ENCODE assay signal across 16 mouse cellular contexts in genomic region chr19:33167528-33168264, GRCm38 (mm10).
DNase-seq lines count a peak whose midpoint lies in the region; ATAC-seq and TF ChIP-seq lines count a peak whose summit lies in the region.
"Had no signal": no experiment of that assay in that cellular context is flagged by ENCODE, and none has a peak within 500 bp of the region (broad histone marks: within the 10 kb centered on the region; RNA-seq: fewer than 3 reads in every experiment).

No protein-coding gene starts in this region.

- H3K27me3 ChIP-seq in kidney, adult 2 months (replicated peaks; ENCODE audit: control insufficient read depth, insufficient read depth, low read length) = no peaks in the 10 kb centered on the region
- peaks cover 6% of the 10 kb centered on the region for H3K27me3 ChIP-seq in embryonic facial prominence, embryonic 13.5 days
- no peaks in the 10 kb centered on the region for H3K27me3 ChIP-seq in kidney, embryonic 14.5 days (ENCODE audit: control insufficient read depth, insufficient read depth, low read length)
- no peaks in the 10 kb centered on the region for H3K27me3 ChIP-seq in liver, embryonic 16.5 days (ENCODE audit: control insufficient read depth, insufficient read depth, low read depth, low read length)
- no peaks in the 10 kb centered on the region for H3K27me3 ChIP-seq in midbrain, embryonic 10.5 days (ENCODE audit: low read depth, poor library complexity, severe bottlenecking)
- H3K27me3 ChIP-seq: embryonic facial prominence, embryonic 12.5 days; hindbrain, embryonic 15.5 days had no signal

- H3K9me3 ChIP-seq in embryonic facial prominence, embryonic 13.5 days = no peaks in the 10 kb centered on the region
- no peaks in the 10 kb centered on the region for H3K9me3 ChIP-seq in kidney, embryonic 14.5 days (ENCODE audit: control insufficient read depth, low read length)
- H3K9me3 ChIP-seq in liver, embryonic 16.5 days (replicated peaks; ENCODE audit: control insufficient read depth, low read length) = no peaks in the 10 kb centered on the region
- H3K9me3 ChIP-seq in midbrain, embryonic 10.5 days (replicated peaks) = no peaks in the 10 kb centered on the region
- H3K9me3 ChIP-seq: embryonic facial prominence, embryonic 12.5 days; hindbrain, embryonic 15.5 days had no signal

- H3K4me3 ChIP-seq in kidney, adult 2 months (ENCODE audit: insufficient read depth, low read depth, low read length) = no peak overlapping the region
- no peak overlapping the region for H3K4me3 ChIP-seq in embryonic facial prominence, embryonic 13.5 days
- no peak overlapping the region for H3K4me3 ChIP-seq in kidney, embryonic 14.5 days (ENCODE audit: low read length)
- no peak overlapping the region for H3K4me3 ChIP-seq in liver, embryonic 16.5 days (ENCODE audit: low read depth, low read length)
- H3K4me3 ChIP-seq in midbrain, embryonic 10.5 days = no peak overlapping the region
- H3K4me3 ChIP-seq: embryonic facial prominence, embryonic 12.5 days; hindbrain, embryonic 15.5 days had no signal

- no peaks in the 10 kb centered on the region for H3K36me3 ChIP-seq in kidney, adult 2 months (ENCODE audit: control insufficient read depth, insufficient read depth, low read length)
- H3K36me3 ChIP-seq in embryonic facial prominence, embryonic 13.5 days = no peaks in the 10 kb centered on the region
- H3K36me3 ChIP-seq in kidney, embryonic 14.5 days (ENCODE audit: control insufficient read depth, insufficient read depth, low read length) = no peaks in the 10 kb centered on the region
- H3K36me3 ChIP-seq in liver, embryonic 16.5 days (ENCODE audit: control insufficient read depth, insufficient read depth) = no peaks in the 10 kb centered on the region
- no peaks in the 10 kb centered on the region for H3K36me3 ChIP-seq in midbrain, embryonic 10.5 days
- H3K36me3 ChIP-seq: embryonic facial prominence, embryonic 12.5 days; hindbrain, embryonic 15.5 days had no signal

- no peak overlapping the region for H3K27ac ChIP-seq in kidney, adult 2 months (ENCODE audit: insufficient read depth, low read depth, low read length)
- no peak overlapping the region for H3K27ac ChIP-seq in embryonic facial prominence, embryonic 13.5 days
- peak overlapping the region; percentile 21; the same call in 1 of the 2 replicates for H3K27ac ChIP-seq in kidney, embryonic 14.5 days (ENCODE audit: low read depth, low read length)
- H3K27ac ChIP-seq in liver, embryonic 16.5 days (ENCODE audit: low read length) = no peak overlapping the region
- no peak overlapping the region for H3K27ac ChIP-seq in midbrain, embryonic 10.5 days (replicated peaks)
- H3K27ac ChIP-seq: embryonic facial prominence, embryonic 12.5 days; hindbrain, embryonic 15.5 days; macrophage had no signal

- no peak for TF ChIP-seq POLR2A in kidney, adult 2 months (IDR thresholded peaks at IDR 0.05; ENCODE audit: low read depth, low read length)

- 42% methylated on average over 17 of the region's 17 CpGs for WGBS in kidney, adult 2 months
- WGBS in embryonic facial prominence, embryonic 13.5 days = 41% methylated on average over 17 of the region's 17 CpGs
- WGBS in kidney, embryonic 14.5 days = 28% methylated on average over 17 of the region's 17 CpGs
- 62% methylated on average over 17 of the region's 17 CpGs for WGBS in liver, embryonic 16.5 days (ENCODE audit: insufficient replicate concordance)
- 82% methylated on average over 17 of the region's 17 CpGs for WGBS in midbrain, embryonic 10.5 days

- 0 out of 2 replicates have a peak, but pooled peaks cover 3% of the 10 kb centered on the region for H3K4me1 ChIP-seq in kidney, adult 2 months (ENCODE audit: control insufficient read depth, insufficient read depth, low read length)
- 0 out of 2 replicates have a peak, but pooled peaks cover 7% of the 10 kb centered on the region for H3K4me1 ChIP-seq in embryonic facial prominence, embryonic 13.5 days
- 0 out of 2 replicates have a peak, but pooled peaks cover 6% of the 10 kb centered on the region for H3K4me1 ChIP-seq in kidney, embryonic 14.5 days (ENCODE audit: control insufficient read depth, insufficient read depth, low read length)
- H3K4me1 ChIP-seq in liver, embryonic 16.5 days (ENCODE audit: control insufficient read depth, low read depth, low read length) = no peaks in the 10 kb centered on the region; the same call in 1 of the 2 replicates
- no peaks in the 10 kb centered on the region for H3K4me1 ChIP-seq in midbrain, embryonic 10.5 days
- H3K4me1 ChIP-seq: hindbrain, embryonic 15.5 days had no signal

- peak overlapping the region; percentile 20 for H3K4me2 ChIP-seq in embryonic facial prominence, embryonic 13.5 days
- 0 out of 2 replicates have a peak overlapping the region, but pooled peaks have one; percentile 5 for H3K4me2 ChIP-seq in kidney, embryonic 14.5 days (replicated peaks; ENCODE audit: low read depth, low read length)
- H3K4me2 ChIP-seq in liver, embryonic 16.5 days (ENCODE audit: low read depth, low read length) = peak overlapping the region; percentile 38; the same call in 1 of the 2 replicates
- H3K4me2 ChIP-seq: embryonic facial prominence, embryonic 12.5 days; hindbrain, embryonic 15.5 days had no signal

- ATAC-seq in embryonic facial prominence, embryonic 13.5 days (ENCODE audit: insufficient number of reproducible peaks, insufficient read depth, low FRiP score, low TSS enrichment, low read depth) = no peak
- peak; percentile 39; the same call in 1 of the 2 replicates for ATAC-seq in kidney, embryonic 14.5 days (ENCODE audit: low FRiP score, low TSS enrichment)
- no peak for ATAC-seq in liver, embryonic 16.5 days (ENCODE audit: low read depth)
- ATAC-seq: midbrain, embryonic 16.5 days had no signal

- peak; percentile 36 for DNase-seq in kidney, adult 2 months
- DNase-seq in kidney, adult 11 months = no peak
- no peak for DNase-seq in adrenal gland, postnatal 36 days
- no peak for DNase-seq in midbrain, embryonic 10.5 days (ENCODE audit: low spot score)
- no peak for DNase-seq in urinary bladder, postnatal 36 days (ENCODE audit: low spot score in 2 of 2)
- DNase-seq: B cell, adult 2 months; cerebellum, adult 2 months; heart, adult 18-20 months; thymus, postnatal 4 days had no signal

- H3K9ac ChIP-seq in embryonic facial prominence, embryonic 13.5 days = no peak overlapping the region
- no peak overlapping the region for H3K9ac ChIP-seq in kidney, embryonic 14.5 days (ENCODE audit: low read depth, low read length)
- no peak overlapping the region for H3K9ac ChIP-seq in liver, embryonic 16.5 days (ENCODE audit: low read depth, low read length)
- H3K9ac ChIP-seq: embryonic facial prominence, embryonic 12.5 days; hindbrain, embryonic 15.5 days had no signal

- TF ChIP-seq CTCF in kidney, adult 2 months (conservative IDR thresholded peaks at IDR 0.05; ENCODE audit: insufficient read depth, insufficient read length, low read depth, low read length) = no peak
